Mouse (Mus musculus) hindbrain, embryonic 16.5 days (tissue): ENCODE results near the gene Klhdc8b. TPM values are rescaled to one million over a fixed set of nuclear protein-coding genes. Genes with fewer than 3 reads are reported as not detected.
A peak's percentile ranks its signal among the peaks of the same experiment; 100 is the strongest.

ENCODE experiments used
- ATAC-seq: fragments of 200-750 bp; cut with Nextera tagmentation; 2 replicates; pipeline ENCODE4 v1.8.0; 2017; ENCODE audit warnings: moderate TSS enrichment, moderate library complexity
- H3K27ac ChIP-seq: fragments of 300-500 bp; sonication (generic); 2 replicates; pipeline ENCODE4 v1.5.1; 2014; ENCODE audit warnings: low read depth, mild to moderate bottlenecking, control low read depth, low read length, moderate library complexity
- H3K27me3 ChIP-seq: fragments of 300-500 bp; sonication (generic); replicated peaks from 2 replicates; pipeline ENCODE4 v1.6.1; 2014; ENCODE audit warnings: low read length; ENCODE audit not compliant: control insufficient read depth, insufficient read depth
- H3K36me3 ChIP-seq: fragments of 300-500 bp; sonication (generic); 2 replicates; pipeline ENCODE4 v1.6.1; 2014; ENCODE audit warnings: mild to moderate bottlenecking, low read length, moderate library complexity, mixed read lengths; ENCODE audit not compliant: control insufficient read depth, insufficient read depth
- H3K4me1 ChIP-seq: fragments of 300-500 bp; sonication (generic); 2 replicates; pipeline ENCODE4 v1.6.1; 2014; ENCODE audit warnings: low read depth, low read length; ENCODE audit not compliant: control insufficient read depth, insufficient read depth
- H3K4me2 ChIP-seq: fragments of 300-500 bp; sonication (generic); 2 replicates; pipeline ENCODE4 v1.6.1; 2014; ENCODE audit warnings: mild to moderate bottlenecking, low read length, control low read depth, moderate library complexity
- H3K4me3 ChIP-seq: fragments of 300-500 bp; sonication (generic); 2 replicates; pipeline ENCODE4 v1.5.1; 2014; ENCODE audit warnings: mild to moderate bottlenecking, low read length, control low read depth, moderate library complexity
- H3K9ac ChIP-seq: fragments of 300-500 bp; sonication (generic); 2 replicates; pipeline ENCODE4 v1.6.1; 2014; ENCODE audit warnings: low read depth, mild to moderate bottlenecking, control low read depth, low read length, moderate library complexity
- H3K9me3 ChIP-seq: fragments of 300-500 bp; sonication (generic); 2 replicates; pipeline ENCODE4 v1.6.1; 2014; ENCODE audit warnings: mild to moderate bottlenecking, low read length, moderate library complexity; ENCODE audit not compliant: control insufficient read depth
- WGBS: fragments of 180-500 bp; shearing (Covaris S2); extraction: QIAGEN DNeasy Blood & Tissue Kit; methylation state at CpG from one replicate; pipeline ENCODE4 v1.1.7; 2014; 5-methylcytosine and 5-hydroxymethylcytosine counted together
- polyA plus RNA-seq: library from polyadenylated mRNA; unstranded; fragments of >200 nt; fragmentation: Nextera tagmentation; extraction: Ambion mirVana; gene quantifications from 2 replicates; pipeline ENCODE4 v1.2.1, GENCODE M21; 2015

Gene Klhdc8b
- polyA plus RNA-seq, 1 experiment from 2014 or later: 54.8 TPM

- ATAC-seq: no peak
These were observed 30.8 kb upstream of the Klhdc8b start for GRCm38 (mm10) chr9:108492043-108492750.

GRCm38 (mm10) chr9:108491286-108491580, 29.9 kb upstream of the Klhdc8b start:
- Histone ChIP-seq H3K27ac (peak overlapping the region; percentile 95), H3K9me3 (no peaks in the 10 kb centered on the region), H3K4me2 (peak overlapping the region; percentile 59), H3K27me3 (no peaks in the 10 kb centered on the region), H3K4me3 (peak overlapping the region; percentile 93), H3K9ac (peak overlapping the region; percentile 94), H3K4me1 (peaks cover 19% of the 10 kb centered on the region), H3K36me3 (peaks cover 33% of the 10 kb centered on the region)
- 12% methylated on average over 12 of the region's 12 CpGs for WGBS
- ATAC-seq: no peak

More at GRCm38 (mm10) chr9:108492043-108492750, 30.8 kb upstream of the Klhdc8b start:
- peak overlapping the region; percentile 94 for H3K9ac ChIP-seq
- peak overlapping the region; percentile 2 for H3K4me3 ChIP-seq
- peak overlapping the region; percentile 59 for H3K4me2 ChIP-seq
- peaks cover 19% of the 10 kb centered on the region for H3K4me1 ChIP-seq
- H3K27ac ChIP-seq: no peak overlapping the region
- no peaks in the 10 kb centered on the region for H3K27me3 ChIP-seq
- peaks cover 41% of the 10 kb centered on the region for H3K36me3 ChIP-seq
- 85% methylated on average over 16 of the region's 16 CpGs for WGBS
- no peaks in the 10 kb centered on the region for H3K9me3 ChIP-seq

- under 1% methylated on average over 69 of the region's 69 CpGs for WGBS
- peaks cover 19% of the 10 kb centered on the region for H3K4me1 ChIP-seq
- no peaks in the 10 kb centered on the region for H3K27me3 ChIP-seq
- H3K36me3 ChIP-seq: peaks cover 28% of the 10 kb centered on the region
- peak within 1 kb of the TSS; percentile 95 for H3K27ac ChIP-seq
- peak within 1 kb of the TSS; percentile 59 for H3K4me2 ChIP-seq
- peak; percentile 96 for ATAC-seq
- peak within 1 kb of the TSS; percentile 93 for H3K4me3 ChIP-seq
- H3K9me3 ChIP-seq: no peaks in the 10 kb centered on the region
- H3K9ac ChIP-seq: peak within 1 kb of the TSS; percentile 94
These were observed 29.3 kb upstream of the Klhdc8b start, which contains the start of gene Usp19 for GRCm38 (mm10) chr9:108490559-108491285. Gene Usp19, plus strand, starts transcription at chr9:108490602.

GRCm38 (mm10) chr9:108489702-108490558, 28.5 kb upstream of the Klhdc8b start:
- peaks cover 19% of the 10 kb centered on the region for H3K4me1 ChIP-seq
- WGBS: 61% methylated on average over 26 of the region's 26 CpGs
- peak; percentile 9; the same call in 1 of the 2 replicates for ATAC-seq

GRCm38 (mm10) chr9:108489215-108489614, 27.8 kb upstream of the Klhdc8b start:
- Histone ChIP-seq H3K9me3 (no peaks in the 10 kb centered on the region), H3K4me3 (no peak overlapping the region), H3K4me1 (peaks cover 19% of the 10 kb centered on the region), H3K9ac (no peak overlapping the region), H3K36me3 (peaks cover 16% of the 10 kb centered on the region), H3K4me2 (no peak overlapping the region), H3K27ac (0 out of 2 replicates have a peak overlapping the region, but pooled peaks have one; percentile 19), H3K27me3 (no peaks in the 10 kb centered on the region)
- 97% methylated on average over 20 of the region's 20 CpGs for WGBS
- ATAC-seq: no peak

More at GRCm38 (mm10) chr9:108489702-108490558, 28.5 kb upstream of the Klhdc8b start:
- Histone ChIP-seq H3K27me3 (no peaks in the 10 kb centered on the region), H3K4me3 (peak overlapping the region; percentile 93), H3K27ac (peak overlapping the region; percentile 95), H3K9ac (peak overlapping the region; percentile 94), H3K4me2 (peak overlapping the region; percentile 59), H3K36me3 (peaks cover 23% of the 10 kb centered on the region), H3K9me3 (no peaks in the 10 kb centered on the region)

GRCm38 (mm10) chr9:108488403-108488802, 27.0 kb upstream of the Klhdc8b start:
- Histone ChIP-seq H3K9me3 (no peaks in the 10 kb centered on the region), H3K4me3 (no peak overlapping the region), H3K9ac (no peak overlapping the region), H3K4me2 (no peak overlapping the region), H3K27me3 (no peaks in the 10 kb centered on the region), H3K4me1 (peaks cover 19% of the 10 kb centered on the region), H3K27ac (no peak overlapping the region), H3K36me3 (peaks cover 9% of the 10 kb centered on the region)
- no peak for ATAC-seq
- 94% methylated on average over 17 of the region's 17 CpGs for WGBS

GRCm38 (mm10) chr9:108486973-108487530, 25.7 kb upstream of the Klhdc8b start:
- no peak overlapping the region for H3K9ac ChIP-seq
- H3K27ac ChIP-seq: no peak overlapping the region
- no peak overlapping the region for H3K4me2 ChIP-seq
- no peaks in the 10 kb centered on the region for H3K36me3 ChIP-seq
- H3K9me3 ChIP-seq: no peaks in the 10 kb centered on the region
- no peak overlapping the region for H3K4me3 ChIP-seq
- WGBS: 93% methylated on average over 8 of the region's 8 CpGs
- H3K4me1 ChIP-seq: peaks cover 14% of the 10 kb centered on the region
- ATAC-seq: no peak
- no peaks in the 10 kb centered on the region for H3K27me3 ChIP-seq

- no peak for ATAC-seq
- Histone ChIP-seq H3K9me3 (no peaks in the 10 kb centered on the region), H3K9ac (no peak overlapping the region), H3K4me1 (peaks cover 6% of the 10 kb centered on the region; the same call in 1 of the 2 replicates), H3K36me3 (no peaks in the 10 kb centered on the region), H3K4me3 (no peak overlapping the region), H3K27ac (no peak overlapping the region), H3K27me3 (no peaks in the 10 kb centered on the region), H3K4me2 (no peak overlapping the region)
- WGBS: 95% methylated on average over 19 of the region's 19 CpGs
These were observed 24.0 kb upstream of the Klhdc8b start for GRCm38 (mm10) chr9:108485301-108485875.
